Mouse (Mus musculus) liver, embryonic 11.5 days (tissue): ENCODE results near the gene Cdk9. TPM values are rescaled to one million over a fixed set of nuclear protein-coding genes. Genes with fewer than 3 reads are reported as not detected.

Source experiments
- ATAC-seq: fragments of 200-750 bp; cut with Nextera tagmentation; replicated peaks from 2 replicates; pipeline ENCODE4 v1.8.0; 2017; ENCODE audit warnings: moderate number of reproducible peaks, mild to moderate bottlenecking, moderate TSS enrichment, moderate library complexity; ENCODE audit not compliant: low FRiP score
- DNase-seq: peaks from one replicate; pipeline ENCODE4 v3.0.0-alpha.2; 2017; ENCODE audit warnings: low spot score
- H3K27ac ChIP-seq: fragments of 300-500 bp; sonication (generic); 2 replicates; pipeline ENCODE4 v1.5.1; 2014; ENCODE audit warnings: mild to moderate bottlenecking, low read depth, low read length, control low read depth
- H3K27me3 ChIP-seq: fragments of 300-500 bp; sonication (generic); replicated peaks from 2 replicates; pipeline ENCODE4 v1.6.1; 2014; ENCODE audit warnings: low read length, mixed read lengths; ENCODE audit not compliant: control insufficient read depth, insufficient read depth
- H3K36me3 ChIP-seq: fragments of 300-500 bp; sonication (generic); 2 replicates; pipeline ENCODE4 v1.6.1; 2014; ENCODE audit warnings: mild to moderate bottlenecking, low read length, moderate library complexity, mixed read lengths; ENCODE audit not compliant: control insufficient read depth, insufficient read depth
- H3K4me1 ChIP-seq: fragments of 300-500 bp; sonication (generic); replicated peaks from 2 replicates; pipeline ENCODE4 v1.6.1; 2014; ENCODE audit warnings: low read length, mixed read lengths; ENCODE audit not compliant: control insufficient read depth, insufficient read depth
- H3K4me2 ChIP-seq: fragments of 300-500 bp; sonication (generic); 2 replicates; pipeline ENCODE4 v1.6.1; 2014; ENCODE audit warnings: mild to moderate bottlenecking, control low read depth, moderate library complexity
- H3K4me3 ChIP-seq: fragments of 300-500 bp; sonication (generic); 2 replicates; pipeline ENCODE4 v1.5.1; 2014; ENCODE audit warnings: low read depth, low read length, control low read depth
- H3K9ac ChIP-seq: fragments of 300-500 bp; sonication (generic); 2 replicates; pipeline ENCODE4 v1.6.1; 2014; ENCODE audit warnings: low read depth, low read length, control low read depth
- H3K9me3 ChIP-seq: fragments of 300-500 bp; sonication (generic); 2 replicates; pipeline ENCODE4 v1.6.1; 2016; ENCODE audit warnings: low read length, inconsistent platforms, mixed read lengths; ENCODE audit not compliant: control insufficient read depth
- WGBS: fragments of 180-500 bp; shearing (Covaris S2); extraction: QIAGEN DNeasy Blood & Tissue Kit; methylation state at CpG from one replicate; pipeline ENCODE4 v1.1.7; 2014; 5-methylcytosine and 5-hydroxymethylcytosine counted together
- polyA plus RNA-seq: library from polyadenylated mRNA; unstranded; fragments of >200 nt; fragmentation: Nextera tagmentation; extraction: Ambion mirVana; gene quantifications from 2 replicates; pipeline ENCODE4 v1.2.1, GENCODE M21; 2014

The Cdk9 gene
- polyA plus RNA-seq, 1 experiment from 2014 or later: 83.4 TPM

DNA sequence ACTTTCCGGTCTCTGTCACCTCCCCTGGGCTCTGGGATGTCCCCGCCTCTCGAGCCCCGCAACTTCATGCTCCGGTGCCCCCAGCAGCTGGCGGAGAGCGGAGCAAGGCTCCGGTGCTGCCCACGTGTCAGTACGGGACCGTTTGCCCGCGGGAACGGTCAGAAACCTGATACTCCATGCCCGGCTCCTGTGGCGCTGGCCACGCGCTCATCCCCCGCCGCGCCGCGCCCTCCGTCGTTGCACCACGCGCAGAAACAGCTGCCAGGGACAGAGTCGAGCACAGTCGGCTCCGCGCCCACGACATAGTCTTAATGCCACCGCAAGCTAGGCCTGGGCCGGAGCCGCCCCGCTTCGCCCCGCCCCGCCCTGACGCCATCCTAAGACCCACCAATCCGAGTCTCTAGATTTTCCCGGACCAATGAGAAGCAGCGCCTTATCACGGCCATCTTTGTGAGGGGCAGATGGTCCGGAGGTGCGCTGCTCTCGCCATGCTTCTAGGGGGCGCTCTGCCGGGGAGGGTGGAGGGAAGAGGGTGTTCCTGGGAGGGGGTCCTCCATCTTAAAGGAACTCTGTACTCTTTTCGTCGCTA, 19.0 kb downstream of the Cdk9 start:
- Histone ChIP-seq H3K9me3 (no peaks in the 10 kb centered on the region), H3K9ac (peak overlapping the region; percentile 92), H3K27ac (peak overlapping the region; percentile 80), H3K36me3 (no peaks in the 10 kb centered on the region), H3K4me2 (peak overlapping the region; percentile 89), H3K4me1 (peaks cover 18% of the 10 kb centered on the region), H3K27me3 (no peaks in the 10 kb centered on the region), H3K4me3 (peak overlapping the region; percentile 80)
- DNase-seq: peak; percentile 94
- ATAC-seq: peak; percentile 98
- WGBS: under 1% methylated on average over 51 of the region's 51 CpGs

DNA sequence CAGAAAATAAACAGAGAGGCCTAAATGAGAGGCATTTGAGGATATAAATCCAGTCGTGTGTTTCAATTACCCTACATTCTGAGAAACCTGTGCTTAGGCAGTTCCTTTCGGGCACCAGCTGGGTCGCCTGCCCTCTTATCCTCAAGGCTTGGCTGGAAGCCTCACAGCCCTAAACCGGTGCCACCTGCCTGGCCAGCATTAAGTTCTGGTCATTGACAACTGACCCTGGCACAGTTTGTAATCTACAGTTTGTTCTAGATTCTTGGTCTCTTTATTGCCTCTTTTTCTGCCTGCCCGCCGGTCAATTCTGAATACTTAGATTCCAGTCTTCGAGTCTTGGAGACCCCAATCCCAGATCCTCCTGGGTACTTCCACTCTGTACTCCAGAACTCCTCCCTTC, 19.6 kb downstream of the Cdk9 start:
- Histone ChIP-seq H3K9ac (peak overlapping the region; percentile 92), H3K27ac (peak overlapping the region; percentile 80; the same call in 1 of the 2 replicates), H3K4me1 (peaks cover 18% of the 10 kb centered on the region), H3K4me2 (peak overlapping the region; percentile 89), H3K9me3 (no peaks in the 10 kb centered on the region), H3K27me3 (no peaks in the 10 kb centered on the region), H3K36me3 (no peaks in the 10 kb centered on the region; the same call in 1 of the 2 replicates), H3K4me3 (peak overlapping the region; percentile 80)
- ATAC-seq (no peak), DNase-seq (no peak)
- 12% methylated on average over 7 of the region's 7 CpGs for WGBS

DNA sequence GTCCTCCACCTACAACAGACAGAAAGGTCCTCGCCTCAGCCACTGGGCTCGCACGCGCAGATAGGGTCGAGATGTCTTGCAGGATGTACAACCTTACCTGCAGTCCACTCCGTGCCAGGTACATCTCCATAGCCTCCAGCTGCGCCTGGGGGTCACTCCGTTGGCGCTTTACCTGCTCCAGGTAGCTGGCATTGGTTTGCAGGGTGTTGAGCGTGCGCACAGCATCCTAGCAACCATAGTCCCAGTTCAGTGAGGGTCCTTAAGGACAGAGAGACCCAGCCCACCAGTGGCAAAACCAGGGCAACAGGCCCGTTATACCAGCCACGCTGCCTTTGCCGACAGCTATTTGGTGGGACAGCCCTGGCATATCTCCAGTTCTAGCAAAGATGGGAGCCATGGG, 20.4 kb downstream of the Cdk9 start:
- Histone ChIP-seq H3K36me3 (peaks cover 7% of the 10 kb centered on the region), H3K9me3 (no peaks in the 10 kb centered on the region), H3K27ac (peak overlapping the region; percentile 41), H3K4me2 (peak overlapping the region; percentile 89), H3K27me3 (no peaks in the 10 kb centered on the region), H3K4me1 (peaks cover 18% of the 10 kb centered on the region), H3K4me3 (peak overlapping the region; percentile 80), H3K9ac (peak overlapping the region; percentile 92; the same call in 1 of the 2 replicates)
- WGBS: 92% methylated on average over 14 of the region's 14 CpGs
- ATAC-seq (no peak), DNase-seq (no peak)

DNA sequence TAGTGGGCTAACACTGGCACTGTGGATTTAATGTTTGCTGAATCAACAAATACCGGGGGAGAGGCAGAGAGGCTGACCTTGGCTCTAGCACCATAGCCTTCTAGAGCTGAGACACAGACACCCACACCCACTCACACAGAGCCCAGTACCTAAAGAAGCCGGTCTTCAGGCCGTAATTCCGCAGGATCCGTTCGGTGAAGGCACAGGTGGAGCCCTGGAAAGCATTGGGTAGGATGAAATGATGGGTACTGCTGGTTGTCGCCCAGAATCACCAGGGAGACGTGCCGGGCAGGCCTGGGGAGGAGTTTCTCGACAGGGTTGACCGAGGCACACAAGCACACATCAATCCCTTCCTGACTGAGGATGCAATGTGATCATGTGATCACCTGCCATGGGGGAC, 21.8 kb downstream of the Cdk9 start:
- H3K9me3 ChIP-seq: no peaks in the 10 kb centered on the region
- peak overlapping the region; percentile 3; the same call in 1 of the 2 replicates for H3K4me3 ChIP-seq
- ATAC-seq (no peak), DNase-seq (no peak)
- H3K27ac ChIP-seq: no peak overlapping the region
- H3K36me3 ChIP-seq: peaks cover 18% of the 10 kb centered on the region
- H3K4me1 ChIP-seq: peaks cover 18% of the 10 kb centered on the region
- H3K27me3 ChIP-seq: no peaks in the 10 kb centered on the region
- 0 out of 2 replicates have a peak overlapping the region, but pooled peaks have one; percentile 4 for H3K4me2 ChIP-seq
- H3K9ac ChIP-seq: no peak overlapping the region
- WGBS: 73% methylated on average over 11 of the region's 11 CpGs

DNA sequence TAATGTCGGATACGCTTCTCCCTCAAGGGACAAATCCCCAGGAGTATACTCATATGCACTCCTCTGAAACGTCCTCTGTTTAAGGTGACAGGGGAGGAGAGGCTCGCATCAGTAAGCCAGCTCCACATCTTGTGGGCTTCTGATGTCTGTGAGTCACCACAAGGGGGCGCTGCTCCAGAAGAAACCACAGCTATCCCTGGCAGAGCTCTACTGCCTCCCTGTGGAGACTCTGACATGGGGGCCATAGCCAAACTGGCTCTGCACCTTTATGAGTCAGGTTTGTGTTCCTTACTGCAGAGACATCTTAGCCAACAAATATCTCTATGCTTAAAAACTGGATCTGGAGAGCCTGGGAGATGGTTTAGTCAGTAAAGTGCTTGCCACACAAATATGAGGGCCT, 23.5 kb downstream of the Cdk9 start:
- DNase-seq: peak; percentile 74

DNA sequence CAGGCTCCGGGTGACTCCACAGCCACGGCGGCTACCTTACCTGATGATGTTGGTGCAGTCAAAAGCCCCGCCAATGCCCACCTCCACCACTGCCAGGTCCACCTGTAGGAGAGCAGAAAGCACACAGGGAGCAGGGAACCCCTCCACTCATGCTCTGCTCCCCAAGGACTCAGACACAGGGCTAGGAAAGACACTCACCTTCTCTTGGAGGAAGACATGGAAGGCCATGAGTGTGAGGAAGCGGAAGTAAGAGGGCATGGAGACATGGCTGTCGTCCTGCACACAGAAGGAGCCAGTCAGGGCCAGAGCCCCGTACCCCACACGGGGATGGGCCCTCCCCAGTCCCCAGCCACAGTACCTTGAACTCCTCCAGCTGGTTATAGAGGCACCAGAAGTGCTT, 25.3 kb downstream of the Cdk9 start:
- Histone ChIP-seq H3K9me3 (no peaks in the 10 kb centered on the region), H3K36me3 (peaks cover 50% of the 10 kb centered on the region), H3K9ac (no peak overlapping the region), H3K4me3 (no peak overlapping the region), H3K4me1 (peaks cover 9% of the 10 kb centered on the region), H3K4me2 (no peak overlapping the region), H3K27me3 (no peaks in the 10 kb centered on the region), H3K27ac (no peak overlapping the region)
- WGBS: 91% methylated on average over 8 of the region's 8 CpGs
- DNase-seq: no peak
- ATAC-seq: no peak

More for the DNA sequence above, 23.5 kb downstream of the Cdk9 start:
- peaks cover 32% of the 10 kb centered on the region for H3K36me3 ChIP-seq
- H3K4me3 ChIP-seq: no peak overlapping the region
- 22% methylated on average over 5 of the region's 5 CpGs for WGBS
- H3K9me3 ChIP-seq: no peaks in the 10 kb centered on the region
- no peak overlapping the region for H3K4me2 ChIP-seq
- peak; percentile 24; the same call in 1 of the 2 replicates for ATAC-seq
- H3K9ac ChIP-seq: no peak overlapping the region
- no peaks in the 10 kb centered on the region for H3K27me3 ChIP-seq
- H3K27ac ChIP-seq: no peak overlapping the region
- peaks cover 18% of the 10 kb centered on the region for H3K4me1 ChIP-seq

DNA sequence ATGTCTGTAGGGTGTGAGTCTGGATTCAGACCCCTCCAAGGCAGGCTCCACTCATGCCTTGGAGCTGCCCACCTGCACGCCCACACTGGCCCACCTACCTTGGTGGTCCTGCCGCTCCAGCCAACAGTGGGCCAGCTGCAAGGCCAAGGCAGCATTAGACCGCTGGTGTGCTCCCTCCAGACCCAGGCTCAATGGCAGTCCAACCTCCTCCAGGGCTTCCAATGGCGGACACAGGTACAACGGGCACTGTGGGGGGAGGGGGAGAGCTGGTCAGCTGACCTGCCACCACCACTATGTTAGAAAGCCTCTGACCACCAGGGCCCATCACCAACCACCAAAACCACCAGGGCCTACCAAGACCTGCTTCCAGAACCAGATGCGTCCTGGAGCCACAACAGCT, 26.2 kb downstream of the Cdk9 start:
- peaks cover 55% of the 10 kb centered on the region for H3K36me3 ChIP-seq
- H3K9ac ChIP-seq: no peak overlapping the region
- no peak overlapping the region for H3K4me2 ChIP-seq
- WGBS: 80% methylated on average over 6 of the region's 6 CpGs
- H3K27me3 ChIP-seq: no peaks in the 10 kb centered on the region
- ATAC-seq (no peak), DNase-seq (no peak)
- H3K4me1 ChIP-seq: 0 out of 2 replicates have a peak, but pooled peaks cover 6% of the 10 kb centered on the region
- no peak overlapping the region for H3K4me3 ChIP-seq
- H3K9me3 ChIP-seq: no peaks in the 10 kb centered on the region
- no peak overlapping the region for H3K27ac ChIP-seq

DNA sequence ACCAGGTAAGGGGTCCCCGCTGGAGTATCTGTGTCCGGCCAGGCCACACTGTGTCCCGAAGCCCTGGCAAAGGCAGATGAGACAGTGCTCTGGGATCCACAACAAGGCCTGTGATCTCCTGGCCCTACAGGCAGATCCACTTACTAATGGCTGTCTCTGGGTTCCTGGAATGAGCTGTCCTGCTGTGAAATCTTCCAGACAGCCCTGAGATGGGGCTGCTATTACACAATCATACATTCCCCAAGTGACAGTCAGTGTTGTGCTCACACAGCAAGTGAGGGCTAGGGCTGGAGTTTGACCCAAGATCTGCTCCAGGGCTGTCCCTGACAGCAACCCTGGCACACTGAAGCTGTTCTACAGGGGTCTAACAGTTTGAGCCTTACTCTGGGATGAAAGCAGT, 27.1 kb downstream of the Cdk9 start:
- DNase-seq: no peak
- Histone ChIP-seq H3K36me3 (peaks cover 56% of the 10 kb centered on the region), H3K4me3 (no peak overlapping the region)

More for the DNA sequence above, 27.1 kb downstream of the Cdk9 start:
- Histone ChIP-seq H3K27ac (no peak overlapping the region), H3K9ac (no peak overlapping the region), H3K4me2 (no peak overlapping the region), H3K9me3 (no peaks in the 10 kb centered on the region), H3K27me3 (no peaks in the 10 kb centered on the region), H3K4me1 (0 out of 2 replicates have a peak, but pooled peaks cover 3% of the 10 kb centered on the region)
- WGBS: 88% methylated on average over 3 of the region's 3 CpGs
- ATAC-seq: no peak
